ENCODE assay signal across 9 mouse cellular contexts in genomic region chr11:34149370-34149976, GRCm38 (mm10). TPM values are rescaled to one million over a fixed set of nuclear protein-coding genes. Genes with fewer than 3 reads are reported as not detected.
DNase-seq lines count a peak whose midpoint lies in the region; ATAC-seq and TF ChIP-seq lines count a peak whose summit lies in the region.
"Had no signal": no experiment of that assay in that cellular context is flagged by ENCODE, and none has a peak within 500 bp of the region (broad histone marks: within the 10 kb centered on the region; RNA-seq: fewer than 3 reads in every experiment).

No protein-coding gene starts in this region.

- no peak overlapping the region for H3K4me3 ChIP-seq in hindbrain, postnatal 0 days (ENCODE audit: low read length)
- H3K4me3 ChIP-seq: myocyte had no signal

- no peaks in the 10 kb centered on the region for H3K4me1 ChIP-seq in hindbrain, postnatal 0 days (ENCODE audit: insufficient read depth, low read length)

- H3K4me2 ChIP-seq in hindbrain, postnatal 0 days (ENCODE audit: low read depth, low read length): no peak overlapping the region

- no peaks in the 10 kb centered on the region for H3K27me3 ChIP-seq in hindbrain, postnatal 0 days (ENCODE audit: insufficient read depth, low read length)

- H3K27ac ChIP-seq in hindbrain, postnatal 0 days: no peak overlapping the region

- WGBS in hindbrain, postnatal 0 days: 33% methylated on average over 5 of the region's 5 CpGs

- ATAC-seq in hindbrain, postnatal 0 days: peak; percentile 89
- ATAC-seq in megakaryocyte progenitor cell, adult 5-6 weeks (replicated peaks; ENCODE audit: poor library complexity): peak; percentile 87

- TF ChIP-seq CTCF in hindbrain, postnatal 0 days (IDR thresholded peaks at IDR 0.05; ENCODE audit: low read depth): peak; percentile 85

- H3K9me3 ChIP-seq in hindbrain, postnatal 0 days (ENCODE audit: low read length): no peaks in the 10 kb centered on the region

- H3K9ac ChIP-seq in hindbrain, postnatal 0 days (replicated peaks; ENCODE audit: low read length): no peak overlapping the region

- H3K36me3 ChIP-seq in hindbrain, postnatal 0 days (ENCODE audit: insufficient read depth, low read length): no peaks in the 10 kb centered on the region

- peak; percentile 31 for DNase-seq in WW6 (ENCODE audit: low read depth, low spot score)
- DNase-seq in cerebellum, adult 9-10 months: peak; percentile 85
- DNase-seq in frontal cortex, adult 2 months (ENCODE audit: extremely low spot score in 1 of 2, low spot score in 1 of 2): peak; percentile 75 to 93
- DNase-seq in hindbrain, postnatal 0 days (ENCODE audit: low spot score): peak; percentile 94
- peak; percentile 81 to 87 for DNase-seq in left cerebral cortex, adult 18-20 months (ENCODE audit: low spot score in 2 of 2)
- DNase-seq in right cerebral cortex, postnatal 14 days: peak; percentile 87
- DNase-seq in urinary bladder, postnatal 36 days (ENCODE audit: low spot score in 2 of 2): peak; percentile 78 to 86

RNA-seq across cellular contexts. Expression of gene 4930469K13Rik, which starts 51.1 kb away (rescaled TPM):
- polyA plus RNA-seq in frontal cortex, adult 2 months (2012; rRNA removed): not detected in 2 replicates
- total RNA-seq in hindbrain, postnatal 0 days (2014; rRNA removed): 0.78 TPM in 1 of 2 replicates, not detected in the other
- 3.6 and 5.2 TPM in 2 replicates for polyA plus RNA-seq in hindbrain, postnatal 0 days (2015; fragmentation: Nextera tagmentation; extraction: Ambion mirVana)
- total RNA-seq in left cerebral cortex, adult 18-20 months (2021): not detected
- total RNA-seq in megakaryocyte progenitor cell, adult 5-6 weeks (2015): not detected in 2 replicates
- not detected in 2 replicates for total RNA-seq in megakaryocyte progenitor cell, adult 5-6 weeks (2017)
- polyA plus RNA-seq: myocyte had no signal

RNA-seq across cellular contexts. Expression of gene Foxi1, which starts 58.4 kb away (rescaled TPM):
- polyA plus RNA-seq in frontal cortex, adult 2 months (2012; rRNA removed): 0.08 TPM in 2 replicates
- not detected in 2 replicates for total RNA-seq in hindbrain, postnatal 0 days (2014; rRNA removed)
- not detected in 2 replicates for polyA plus RNA-seq in hindbrain, postnatal 0 days (2015; fragmentation: Nextera tagmentation; extraction: Ambion mirVana)
- under 1 TPM in 1 of 2 experiments, not detected in 1; 0.14 TPM for total RNA-seq in left cerebral cortex, adult 18-20 months (2021)
- total RNA-seq in megakaryocyte progenitor cell, adult 5-6 weeks (2015): not detected in 2 replicates
- total RNA-seq in megakaryocyte progenitor cell, adult 5-6 weeks (2017): not detected in 2 replicates
- polyA plus RNA-seq: myocyte had no signal

Comparison
In these comparisons a context has a peak if more than half of its experiments do, and no peak if none do; other contexts are left out.
1. DNase-seq: peak in every context shown above with its lines; median percentile 94 in hindbrain, postnatal 0 days; 87 in right cerebral cortex, postnatal 14 days; 85 in cerebellum, adult 9-10 months; 84 in frontal cortex, adult 2 months; 84 in left cerebral cortex, adult 18-20 months; 82 in urinary bladder, postnatal 36 days; 31 in WW6.